Mouse (Mus musculus): ENCODE data around the gene Clgn. TPM values are rescaled to one million over a fixed set of nuclear protein-coding genes. Genes with fewer than 3 reads are reported as not detected.

The Clgn gene
- not detected in 2 replicates for polyA plus RNA-seq (2012; rRNA removed)

DNA sequence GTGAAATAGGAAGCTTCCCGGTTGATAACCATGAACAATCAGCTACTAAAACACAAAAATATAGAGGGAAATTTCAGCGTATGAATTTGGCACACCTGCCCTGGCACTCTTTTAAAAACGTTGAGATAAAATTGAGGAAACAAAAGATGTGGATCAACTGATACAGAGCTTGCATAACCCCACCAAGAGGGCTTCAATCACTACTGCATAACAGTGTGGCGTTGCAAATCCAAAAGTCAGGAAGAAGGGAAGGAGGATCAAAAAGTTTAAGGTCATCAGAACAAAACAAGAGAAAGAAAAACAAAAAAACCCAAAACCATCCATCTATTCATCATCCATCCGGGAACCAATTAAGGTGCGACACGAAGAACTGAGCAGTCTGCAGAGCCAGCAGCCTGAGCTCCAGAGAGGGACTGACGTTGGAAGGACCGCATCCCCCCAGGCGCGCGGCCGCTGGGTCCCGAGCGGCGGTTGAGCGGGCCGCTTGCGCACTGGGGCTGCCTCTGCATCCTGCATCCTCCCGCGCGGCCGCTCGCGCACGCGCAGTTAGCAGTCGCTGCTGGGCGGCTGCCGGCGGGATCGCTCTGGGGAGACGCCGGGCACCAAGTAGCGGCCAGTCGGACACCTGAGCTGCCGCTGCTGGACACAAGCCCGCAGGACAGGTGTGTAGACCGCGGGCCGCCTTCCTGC is at the start of gene Clgn:
Gene Clgn (plus strand): TSS at position 552 of the 690 bp plus-strand sequence.
- H3K4me3 ChIP-seq (replicated peaks; ENCODE audit: extremely low read depth, low read depth, low read length): no peak within 1 kb of the TSS
- peak; percentile 4 for DNase-seq
- H3K4me1 ChIP-seq (ENCODE audit: control insufficient read depth, insufficient read depth, low read length): no peaks in the 10 kb centered on the region
- no peak for TF ChIP-seq POLR2A (IDR thresholded peaks at IDR 0.05; ENCODE audit: borderline replicate concordance, extremely low read depth, low read depth, low read length)
- TF ChIP-seq CTCF (IDR thresholded peaks at IDR 0.05; ENCODE audit: insufficient read depth, low read length): no peak
- WGBS: 4% methylated on average over 41 of the region's 41 CpGs

DNA sequence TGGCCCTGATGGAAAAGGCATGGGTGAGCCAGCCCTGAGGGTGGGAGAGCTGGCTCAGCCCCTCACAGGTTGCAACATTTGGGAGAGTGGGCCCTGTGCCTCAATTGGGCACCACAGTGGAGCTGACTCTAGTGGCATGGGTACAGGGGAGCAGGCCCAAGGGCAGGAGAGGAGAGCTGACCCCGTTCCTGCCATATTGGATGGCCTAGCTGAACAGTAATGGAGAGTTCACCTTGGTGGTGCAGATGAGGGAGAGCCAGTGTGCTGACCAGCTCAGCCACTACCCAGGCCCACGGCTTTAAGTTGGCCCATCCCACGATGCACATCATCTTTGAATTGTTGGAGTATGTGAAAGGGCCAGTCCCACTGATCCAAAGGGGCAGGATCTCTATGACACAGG is 47.6 kb upstream of the Clgn start:
- DNase-seq: no peak
- no peak overlapping the region for H3K4me3 ChIP-seq (replicated peaks; ENCODE audit: extremely low read depth, low read depth, low read length)
- 90% methylated on average over 3 of the region's 3 CpGs for WGBS
- no peaks in the 10 kb centered on the region for H3K4me1 ChIP-seq (ENCODE audit: control insufficient read depth, insufficient read depth, low read length)
- no peak for TF ChIP-seq POLR2A (IDR thresholded peaks at IDR 0.05; ENCODE audit: borderline replicate concordance, extremely low read depth, low read depth, low read length)
- no peak for TF ChIP-seq CTCF (IDR thresholded peaks at IDR 0.05; ENCODE audit: insufficient read depth, low read length)

- TF ChIP-seq POLR2A (IDR thresholded peaks at IDR 0.05; ENCODE audit: borderline replicate concordance, extremely low read depth, low read depth, low read length): no peak
- TF ChIP-seq CTCF (IDR thresholded peaks at IDR 0.05; ENCODE audit: insufficient read depth, low read length): peak; percentile 32; the same call in 1 of the 2 replicates
- Histone ChIP-seq H3K4me3 (replicated peaks; ENCODE audit: extremely low read depth, low read depth, low read length) (no peak overlapping the region), H3K4me1 (ENCODE audit: control insufficient read depth, insufficient read depth, low read length) (no peaks in the 10 kb centered on the region)
- no peak for DNase-seq
These were observed 47.0 kb upstream of the Clgn start for GRCm38 (mm10) chr8:83342693-83343092.

DNA sequence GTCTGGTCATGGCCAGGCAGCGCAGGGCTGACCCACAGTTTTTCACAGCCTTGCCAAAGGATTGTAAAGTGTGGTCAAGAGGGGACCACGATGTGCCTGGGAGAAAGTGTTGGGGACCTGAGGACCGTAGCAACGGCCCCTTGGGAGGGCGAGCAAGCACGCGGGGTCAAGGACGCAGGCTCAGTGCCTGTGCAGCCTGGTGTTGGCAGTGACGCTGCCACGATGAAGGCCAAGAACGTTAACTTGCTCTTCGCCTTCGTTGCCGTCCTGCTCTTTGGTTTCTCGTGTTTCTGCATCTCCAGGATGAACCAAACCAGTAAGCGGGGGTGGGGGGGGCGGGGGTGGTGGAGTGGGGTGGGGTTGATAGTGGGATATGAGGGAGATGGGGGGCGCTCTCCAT is 41.4 kb upstream of the Clgn start, which contains the start of gene Mgat4d:
Gene Mgat4d (plus strand): TSS at position 209 of the 400 bp plus-strand sequence.
- H3K4me3 ChIP-seq (replicated peaks; ENCODE audit: extremely low read depth, low read depth, low read length): no peak within 1 kb of the TSS
- DNase-seq: no peak
- H3K4me1 ChIP-seq (ENCODE audit: control insufficient read depth, insufficient read depth, low read length): no peaks in the 10 kb centered on the region
- WGBS: 70% methylated on average over 18 of the region's 18 CpGs
- TF ChIP-seq POLR2A (IDR thresholded peaks at IDR 0.05; ENCODE audit: borderline replicate concordance, extremely low read depth, low read depth, low read length) (no peak), CTCF (IDR thresholded peaks at IDR 0.05; ENCODE audit: insufficient read depth, low read length) (no peak)

GRCm38 (mm10) chr8:83351315-83351714 is 38.4 kb upstream of the Clgn start:
- Histone ChIP-seq H3K4me3 (replicated peaks; ENCODE audit: extremely low read depth, low read depth, low read length) (no peak overlapping the region), H3K4me1 (ENCODE audit: control insufficient read depth, insufficient read depth, low read length) (no peaks in the 10 kb centered on the region)
- no peak for DNase-seq
- TF ChIP-seq POLR2A (IDR thresholded peaks at IDR 0.05; ENCODE audit: borderline replicate concordance, extremely low read depth, low read depth, low read length) (no peak), CTCF (IDR thresholded peaks at IDR 0.05; ENCODE audit: insufficient read depth, low read length) (no peak)
- 79% methylated on average over 2 of the region's 2 CpGs for WGBS

- Histone ChIP-seq H3K4me3 (replicated peaks; ENCODE audit: extremely low read depth, low read depth, low read length) (no peak overlapping the region), H3K4me1 (ENCODE audit: control insufficient read depth, insufficient read depth, low read length) (no peaks in the 10 kb centered on the region)
- DNase-seq: no peak
- TF ChIP-seq CTCF (IDR thresholded peaks at IDR 0.05; ENCODE audit: insufficient read depth, low read length) (no peak), POLR2A (IDR thresholded peaks at IDR 0.05; ENCODE audit: borderline replicate concordance, extremely low read depth, low read depth, low read length) (no peak)
- WGBS: 66% methylated on average over 7 of the region's 7 CpGs
These were observed 26.4 kb upstream of the Clgn start for GRCm38 (mm10) chr8:83363156-83363769.

DNA sequence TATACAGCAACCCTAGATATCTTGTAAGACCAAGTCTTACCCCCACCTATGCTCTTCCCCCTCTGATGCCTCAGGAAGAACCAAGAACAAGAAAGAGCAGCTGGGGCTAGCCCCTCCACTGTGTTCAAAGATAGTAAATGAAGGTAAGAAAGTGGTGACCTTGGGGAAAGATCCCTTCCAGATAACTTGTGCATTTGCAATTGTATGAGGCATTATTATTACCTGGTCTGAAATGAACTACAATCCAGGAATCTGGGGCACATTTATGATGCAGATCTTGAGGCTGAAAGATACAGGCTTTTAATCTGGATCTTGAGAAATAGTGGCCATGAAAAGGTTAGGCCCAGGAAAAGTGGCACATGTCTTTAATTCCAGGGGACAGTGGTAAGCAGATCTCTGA is 12.4 kb upstream of the Clgn start:
- Histone ChIP-seq H3K4me3 (replicated peaks; ENCODE audit: extremely low read depth, low read depth, low read length) (no peak overlapping the region), H3K4me1 (ENCODE audit: control insufficient read depth, insufficient read depth, low read length) (no peaks in the 10 kb centered on the region)
- DNase-seq: no peak
- TF ChIP-seq POLR2A (IDR thresholded peaks at IDR 0.05; ENCODE audit: borderline replicate concordance, extremely low read depth, low read depth, low read length): no peak
- no peak for TF ChIP-seq CTCF (IDR thresholded peaks at IDR 0.05; ENCODE audit: insufficient read depth, low read length)

DNA sequence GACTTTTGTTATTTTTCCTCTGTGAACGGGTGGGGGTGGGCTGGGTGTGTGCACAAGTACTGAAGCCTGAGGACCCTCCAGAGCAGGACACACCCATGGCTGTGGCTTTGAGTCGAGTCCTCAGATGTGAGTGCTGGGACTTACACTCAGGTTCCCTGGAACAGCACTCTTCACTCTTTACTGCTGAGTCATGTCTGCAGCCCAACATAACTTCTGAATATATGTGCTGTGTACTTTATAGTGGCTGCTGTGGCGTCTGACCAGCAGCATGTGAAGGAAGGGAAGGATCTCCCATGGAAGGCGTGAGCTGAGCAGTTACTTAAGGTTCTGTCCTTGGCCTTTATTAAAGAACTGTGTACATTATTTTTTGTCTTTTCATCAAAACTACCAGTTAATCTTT is 9.5 kb upstream of the Clgn start:
- TF ChIP-seq CTCF (IDR thresholded peaks at IDR 0.05; ENCODE audit: insufficient read depth, low read length) (no peak), POLR2A (IDR thresholded peaks at IDR 0.05; ENCODE audit: borderline replicate concordance, extremely low read depth, low read depth, low read length) (no peak)
- no peak overlapping the region for H3K4me3 ChIP-seq (replicated peaks; ENCODE audit: extremely low read depth, low read depth, low read length)
- WGBS: 52% methylated on average over 4 of the region's 4 CpGs
- no peak for DNase-seq
- H3K4me1 ChIP-seq (ENCODE audit: control insufficient read depth, insufficient read depth, low read length): no peaks in the 10 kb centered on the region

GRCm38 (mm10) chr8:83381016-83381415 is 8.7 kb upstream of the Clgn start:
- no peak for TF ChIP-seq CTCF (IDR thresholded peaks at IDR 0.05; ENCODE audit: insufficient read depth, low read length)
- TF ChIP-seq POLR2A (IDR thresholded peaks at IDR 0.05; ENCODE audit: borderline replicate concordance, extremely low read depth, low read depth, low read length): no peak
- DNase-seq: no peak
- H3K4me3 ChIP-seq (replicated peaks; ENCODE audit: extremely low read depth, low read depth, low read length): no peak overlapping the region
- no peaks in the 10 kb centered on the region for H3K4me1 ChIP-seq (ENCODE audit: control insufficient read depth, insufficient read depth, low read length)
- WGBS: 85% methylated on average over 2 of the region's 2 CpGs

DNA sequence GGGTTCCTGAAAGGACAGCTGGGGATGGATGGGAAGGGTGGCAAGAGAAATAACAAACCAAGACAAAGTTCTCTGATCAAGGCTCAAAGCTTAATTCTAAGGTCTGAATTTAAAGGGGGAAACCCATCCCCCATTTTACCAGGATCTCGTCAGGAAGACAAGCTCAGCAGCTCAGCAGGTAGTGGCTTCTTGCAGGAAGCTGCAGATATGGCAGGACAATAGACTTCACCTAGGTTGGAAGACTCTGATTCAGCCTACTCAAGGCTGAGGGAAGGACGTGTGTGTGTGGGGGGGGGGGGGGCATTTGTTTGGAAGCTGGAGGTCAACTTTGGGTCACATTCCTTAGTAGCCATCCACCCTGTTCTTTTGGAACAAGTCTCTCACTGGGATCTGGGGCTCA is 6.8 kb upstream of the Clgn start:
- H3K4me1 ChIP-seq (ENCODE audit: control insufficient read depth, insufficient read depth, low read length): no peaks in the 10 kb centered on the region
- DNase-seq: no peak
- no peak for TF ChIP-seq CTCF (IDR thresholded peaks at IDR 0.05; ENCODE audit: insufficient read depth, low read length)
- no peak for TF ChIP-seq POLR2A (IDR thresholded peaks at IDR 0.05; ENCODE audit: borderline replicate concordance, extremely low read depth, low read depth, low read length)
- no peak overlapping the region for H3K4me3 ChIP-seq (replicated peaks; ENCODE audit: extremely low read depth, low read depth, low read length)
- 25% methylated on average over 2 of the region's 2 CpGs for WGBS
